Mouse (Mus musculus): ENCODE measurements around the gene H2-DMb2.
A peak's percentile ranks its signal among the peaks of the same experiment; 100 is the strongest.

H2-DMb2 gene

DNA sequence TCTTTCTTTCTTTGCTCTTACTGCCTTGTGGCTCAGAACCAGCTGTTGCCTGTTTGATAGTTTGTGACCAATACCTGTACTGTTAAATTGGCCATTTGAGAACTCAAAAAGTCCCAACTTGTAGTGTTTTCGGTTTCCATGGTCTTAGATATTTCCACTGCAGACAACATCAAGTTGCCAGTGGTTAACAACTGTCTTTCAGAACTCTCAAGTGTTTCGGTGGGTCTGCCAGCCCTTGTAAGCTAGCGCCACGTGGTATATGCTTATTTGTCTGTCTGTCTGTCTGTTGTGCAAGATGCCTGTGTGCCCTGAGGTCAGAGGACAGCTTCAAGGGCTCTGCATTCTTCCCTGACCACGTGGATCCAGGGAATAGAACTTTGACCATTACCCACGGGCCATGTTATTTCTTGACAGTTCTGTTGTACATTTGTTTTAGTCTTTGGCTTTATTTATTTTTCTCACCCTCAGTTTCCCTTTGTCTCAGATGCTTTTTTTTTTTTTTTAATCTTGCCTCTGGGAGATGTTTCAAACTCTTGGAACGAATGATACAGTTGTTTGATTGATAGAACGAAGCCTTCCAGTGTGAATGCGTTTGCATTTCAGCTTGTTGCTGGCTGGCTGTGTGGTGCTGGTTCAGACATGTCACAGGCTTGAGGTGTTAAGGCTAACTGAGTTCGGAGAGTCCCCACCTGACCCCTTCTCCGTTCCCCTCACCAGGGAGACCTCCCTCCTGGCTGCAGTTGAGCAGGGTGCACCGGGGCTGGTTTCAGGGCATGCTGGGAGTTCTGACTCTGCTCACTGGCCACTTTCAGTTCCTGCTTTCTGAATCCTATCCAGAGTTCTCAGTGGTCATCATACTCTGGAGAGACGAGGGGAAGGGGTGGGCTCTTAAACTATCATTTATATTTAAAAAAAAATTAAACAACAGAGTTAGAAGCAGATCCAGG, 37.1 kb downstream of the H2-DMb2 start:
- no peak for DNase-seq (ENCODE audit: low spot score in 2 of 2)

DNA sequence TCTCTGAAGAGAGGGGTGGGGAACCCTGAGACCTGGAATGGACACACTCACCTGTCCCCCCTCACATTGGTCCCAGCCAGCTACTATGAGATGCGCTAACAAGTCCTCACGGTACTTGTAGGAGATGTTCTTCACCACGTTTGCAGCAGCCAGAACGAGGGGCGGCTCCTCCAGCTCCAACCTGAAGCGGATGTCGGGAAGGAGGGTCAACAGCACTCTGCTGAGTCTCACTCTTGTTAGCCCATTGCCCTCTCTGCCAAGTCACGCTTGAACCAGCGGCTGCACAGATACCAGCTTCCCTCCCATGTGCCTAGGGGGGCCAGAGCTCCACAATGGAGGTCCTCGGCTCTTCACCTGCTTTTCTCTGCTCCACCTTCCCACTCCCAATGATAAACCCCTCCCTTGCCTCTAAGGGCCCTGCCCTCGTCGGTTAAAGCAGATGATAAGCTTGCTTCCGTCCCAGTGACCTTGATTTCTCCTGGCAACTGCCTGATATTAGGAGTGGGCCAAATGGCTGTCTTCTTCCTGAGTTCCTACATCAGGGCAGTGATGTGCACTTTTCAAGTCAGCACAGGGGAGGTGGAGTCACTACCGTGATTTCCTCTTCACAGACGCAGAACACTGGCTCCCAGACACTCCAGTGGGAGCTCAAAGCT, 40.6 kb downstream of the H2-DMb2 start:
- no peak for DNase-seq (ENCODE audit: low spot score in 2 of 2)

DNA sequence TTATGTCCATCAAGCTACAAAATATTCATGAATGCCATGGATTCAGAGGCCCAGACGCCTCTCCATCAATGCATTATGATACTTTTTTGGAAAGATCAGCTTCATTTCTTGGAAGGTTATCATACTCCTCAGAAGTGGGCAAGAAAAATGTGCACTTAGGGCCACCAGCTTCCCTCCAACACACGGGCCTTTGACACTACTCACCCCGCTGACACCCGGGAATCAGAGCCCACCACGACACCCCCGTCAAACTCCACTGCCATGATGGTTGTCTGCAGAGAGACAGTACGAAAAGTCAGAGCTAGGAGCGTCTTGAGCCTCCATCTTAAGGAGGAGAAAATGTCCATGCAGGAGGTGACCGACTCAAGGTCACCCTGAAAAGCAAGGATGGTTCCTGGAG, 42.4 kb downstream of the H2-DMb2 start:
- no peak for DNase-seq (ENCODE audit: low spot score in 2 of 2)

DNA sequence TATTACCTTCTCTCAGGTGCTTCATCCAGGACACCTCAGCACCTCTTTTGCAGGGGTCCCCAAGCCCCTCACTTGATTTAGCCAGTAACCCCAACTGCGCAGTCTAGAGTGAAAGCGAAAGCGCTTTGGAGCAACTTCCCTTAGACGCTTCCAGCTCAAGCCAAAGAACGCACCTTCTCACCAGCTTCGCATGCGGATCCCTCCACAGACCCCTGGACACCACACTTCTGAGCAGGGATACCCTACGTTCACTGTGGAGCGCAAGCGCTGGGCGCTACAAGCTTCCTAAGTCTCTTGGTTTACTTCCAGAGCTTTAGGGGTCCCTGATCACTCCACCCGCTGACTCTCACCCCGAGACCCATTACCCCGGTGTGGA, 43.8 kb downstream of the H2-DMb2 start:
- no peak for DNase-seq (ENCODE audit: low spot score in 2 of 2)

DNA sequence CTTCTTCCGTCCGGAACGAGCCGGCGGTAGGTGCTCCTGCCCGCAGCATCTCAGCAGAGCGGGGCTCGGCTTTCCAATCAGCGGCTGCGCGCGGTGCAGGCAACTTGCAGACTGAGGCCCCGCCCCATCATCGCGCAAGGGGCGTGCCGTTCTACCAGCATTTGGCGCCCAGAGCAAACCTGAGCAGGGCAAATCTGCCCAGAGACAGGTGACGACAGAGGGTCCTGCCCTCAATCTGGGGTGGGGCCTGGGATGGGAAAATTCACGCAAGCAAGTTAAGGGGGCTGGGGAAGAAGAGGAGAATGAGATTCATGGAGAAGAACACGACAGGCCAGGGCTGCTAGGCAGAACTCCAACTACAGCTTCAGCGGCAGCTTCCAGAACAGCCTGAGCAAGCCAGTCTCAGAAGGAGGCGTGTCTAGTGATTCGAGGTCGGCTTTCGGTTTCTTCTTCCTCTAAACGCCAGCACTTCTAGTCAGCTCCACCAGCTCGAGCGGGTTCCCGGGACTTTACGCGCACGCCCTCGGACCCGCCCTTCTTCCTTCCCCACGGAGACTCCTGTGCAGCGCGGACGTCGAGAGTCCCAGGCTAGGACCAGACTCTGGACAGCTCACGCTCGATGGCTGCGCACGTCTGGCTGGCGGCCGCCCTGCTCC, 44.3 kb downstream of the H2-DMb2 start, which contains the start of the genes Tap1 and Psmb9:
TSS of gene Tap1 (plus strand) at position 293 of the 656 bp plus-strand sequence.
TSS of gene Psmb9 (minus strand) at position 504 of the 656 bp plus-strand sequence.
- DNase-seq (ENCODE audit: low spot score in 2 of 2) = peak; percentile 95 to 98

DNA sequence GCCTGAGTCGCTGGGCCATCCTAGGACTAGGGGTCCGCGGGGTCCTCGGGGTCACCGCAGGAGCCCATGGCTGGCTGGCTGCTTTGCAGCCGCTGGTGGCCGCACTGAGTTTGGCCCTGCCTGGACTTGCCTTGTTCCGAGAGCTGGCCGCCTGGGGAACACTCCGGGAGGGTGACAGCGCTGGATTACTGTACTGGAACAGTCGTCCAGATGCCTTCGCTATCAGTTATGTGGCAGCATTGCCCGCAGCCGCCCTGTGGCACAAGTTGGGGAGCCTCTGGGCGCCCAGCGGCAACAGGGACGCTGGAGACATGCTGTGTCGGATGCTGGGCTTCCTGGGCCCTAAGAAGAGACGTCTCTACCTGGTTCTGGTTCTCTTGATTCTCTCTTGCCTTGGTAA, 44.9 kb downstream of the H2-DMb2 start:
- peak in 1 of 2 experiments; percentile 41 for DNase-seq (ENCODE audit: low spot score in 2 of 2)

DNA sequence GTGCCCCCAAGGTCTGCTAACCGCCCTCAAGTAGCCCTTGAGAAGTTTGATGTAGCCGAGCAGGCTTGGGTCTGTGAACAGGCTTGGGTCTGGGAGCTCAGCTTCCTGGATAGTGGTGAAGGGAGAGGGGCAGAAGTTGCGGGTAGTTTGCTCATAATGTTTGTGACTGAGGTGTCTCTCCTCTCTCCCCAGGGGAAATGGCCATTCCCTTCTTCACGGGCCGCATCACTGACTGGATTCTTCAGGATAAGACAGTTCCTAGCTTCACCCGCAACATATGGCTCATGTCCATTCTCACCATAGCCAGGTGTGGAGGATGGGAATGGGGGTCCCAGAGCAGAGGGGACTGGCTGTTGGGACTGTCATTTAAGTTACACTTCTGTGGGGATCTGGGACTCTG, 45.9 kb downstream of the H2-DMb2 start:
- DNase-seq (ENCODE audit: low spot score in 2 of 2) = no peak

DNA sequence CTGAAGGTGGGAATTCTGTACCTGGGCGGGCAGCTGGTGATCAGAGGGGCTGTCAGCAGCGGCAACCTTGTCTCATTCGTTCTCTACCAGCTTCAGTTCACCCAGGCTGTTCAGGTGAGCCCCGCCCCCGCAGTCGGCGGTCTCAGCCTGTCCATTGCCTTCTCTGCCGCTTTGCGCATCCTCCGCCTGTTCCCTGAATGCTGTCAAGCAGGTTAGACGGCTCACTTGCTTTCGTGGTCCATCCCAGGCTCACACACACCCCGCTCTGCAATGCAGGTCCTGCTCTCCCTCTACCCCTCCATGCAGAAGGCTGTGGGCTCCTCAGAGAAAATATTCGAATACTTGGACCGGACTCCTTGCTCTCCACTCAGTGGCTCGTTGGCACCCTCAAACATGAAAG, 49.7 kb downstream of the H2-DMb2 start:
- no peak for DNase-seq (ENCODE audit: low spot score in 2 of 2)

DNA sequence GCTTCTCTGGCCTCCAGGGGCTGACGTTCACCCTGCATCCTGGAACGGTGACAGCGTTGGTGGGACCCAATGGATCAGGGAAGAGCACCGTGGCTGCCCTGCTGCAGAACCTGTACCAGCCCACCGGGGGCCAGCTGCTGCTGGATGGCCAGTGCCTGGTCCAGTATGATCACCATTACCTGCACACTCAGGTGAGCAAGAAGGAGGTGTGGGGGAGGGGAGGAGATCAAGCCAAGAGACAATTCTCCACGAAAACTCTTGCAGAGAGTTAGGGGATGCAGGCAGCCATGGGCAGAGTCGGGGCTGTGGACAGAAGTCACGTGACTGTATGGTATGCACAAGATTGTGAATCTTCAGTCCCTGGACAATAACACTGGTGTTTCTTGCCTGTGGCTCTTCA, 50.4 kb downstream of the H2-DMb2 start:
- no peak for DNase-seq (ENCODE audit: low spot score in 2 of 2)

DNA sequence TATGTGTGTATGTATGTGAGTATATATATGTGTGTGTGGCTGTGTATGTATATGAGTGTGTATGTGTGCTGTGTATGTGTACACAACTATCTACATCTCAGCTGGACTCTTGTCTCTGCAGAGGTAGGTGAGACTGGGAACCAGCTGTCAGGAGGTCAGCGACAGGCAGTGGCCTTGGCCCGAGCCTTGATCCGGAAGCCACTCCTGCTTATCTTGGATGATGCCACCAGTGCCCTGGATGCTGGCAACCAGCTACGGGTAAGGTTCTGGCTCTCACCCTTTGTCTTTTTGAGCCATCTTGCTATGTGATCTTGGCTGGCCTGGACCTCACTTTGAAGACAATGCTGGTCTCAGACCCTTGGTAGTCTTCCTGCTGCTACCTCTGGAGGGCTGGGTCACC, 51.6 kb downstream of the H2-DMb2 start:
- no peak for DNase-seq (ENCODE audit: low spot score in 2 of 2)

DNA sequence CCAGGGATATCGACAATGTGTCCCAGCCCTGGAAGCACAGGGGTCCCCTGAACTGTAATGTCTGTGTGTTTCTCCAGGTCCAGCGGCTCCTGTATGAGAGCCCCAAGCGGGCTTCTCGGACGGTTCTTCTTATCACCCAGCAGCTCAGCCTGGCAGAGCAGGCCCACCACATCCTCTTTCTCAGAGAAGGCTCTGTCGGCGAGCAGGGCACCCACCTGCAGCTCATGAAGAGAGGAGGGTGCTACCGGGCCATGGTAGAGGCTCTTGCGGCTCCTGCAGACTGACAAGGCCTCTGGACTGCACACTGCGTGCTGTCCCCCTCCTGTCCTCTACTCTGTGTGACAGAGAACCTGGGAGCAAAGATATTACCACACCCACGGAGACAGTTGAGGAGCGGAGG, 53.4 kb downstream of the H2-DMb2 start:
- no peak for DNase-seq (ENCODE audit: low spot score in 2 of 2)

DNA sequence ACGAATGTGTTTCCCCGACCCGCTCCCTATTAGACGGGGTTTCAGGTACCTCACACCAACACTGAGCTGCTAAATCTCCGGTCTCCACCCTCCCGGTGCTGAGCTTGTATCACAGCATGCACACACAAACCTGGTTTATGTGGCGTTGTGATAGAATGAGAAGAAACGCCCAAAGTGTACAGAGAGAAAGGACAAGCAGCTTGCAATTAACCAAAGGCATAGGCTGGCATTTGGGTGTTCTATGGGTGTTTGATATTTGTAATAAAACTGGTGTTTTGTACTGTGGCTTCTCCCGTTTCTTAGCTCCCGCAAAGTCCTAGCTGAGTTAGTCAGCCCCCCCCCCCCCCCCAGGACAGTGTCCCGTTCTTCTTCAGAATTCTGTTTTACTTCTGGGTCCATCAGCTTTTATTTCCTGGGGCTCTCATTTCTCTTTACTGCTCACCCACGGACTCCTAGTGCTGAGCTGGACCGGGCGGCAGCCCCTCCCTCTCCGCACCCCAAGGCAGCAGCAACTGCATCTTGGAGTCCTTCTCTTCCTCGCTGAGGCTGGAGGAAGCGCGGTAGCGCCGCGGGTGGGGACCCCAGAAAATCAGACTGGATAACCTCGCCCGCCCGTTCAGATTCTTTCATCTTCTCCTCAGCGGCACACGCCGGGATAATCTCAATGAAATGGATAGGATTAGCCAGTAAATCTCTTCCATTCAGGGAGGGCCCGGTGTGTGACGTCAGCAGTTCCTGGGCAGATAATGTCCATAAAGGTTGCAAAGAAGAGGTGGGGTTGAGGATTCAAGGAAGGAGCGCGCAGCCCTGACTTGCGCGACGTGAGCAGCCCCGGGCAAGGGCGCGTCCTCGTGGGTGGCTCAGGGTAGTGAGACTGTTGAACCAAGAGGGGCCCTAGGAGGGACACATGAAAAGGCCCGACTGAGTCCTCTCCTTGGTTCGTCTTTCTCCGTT, 54.1 kb downstream of the H2-DMb2 start, which contains the start of gene Psmb8:
TSS of gene Psmb8 (plus strand) at position 781 of the 954 bp plus-strand sequence.
- DNase-seq (ENCODE audit: low spot score in 2 of 2) = peak; percentile 90 to 91

DNA sequence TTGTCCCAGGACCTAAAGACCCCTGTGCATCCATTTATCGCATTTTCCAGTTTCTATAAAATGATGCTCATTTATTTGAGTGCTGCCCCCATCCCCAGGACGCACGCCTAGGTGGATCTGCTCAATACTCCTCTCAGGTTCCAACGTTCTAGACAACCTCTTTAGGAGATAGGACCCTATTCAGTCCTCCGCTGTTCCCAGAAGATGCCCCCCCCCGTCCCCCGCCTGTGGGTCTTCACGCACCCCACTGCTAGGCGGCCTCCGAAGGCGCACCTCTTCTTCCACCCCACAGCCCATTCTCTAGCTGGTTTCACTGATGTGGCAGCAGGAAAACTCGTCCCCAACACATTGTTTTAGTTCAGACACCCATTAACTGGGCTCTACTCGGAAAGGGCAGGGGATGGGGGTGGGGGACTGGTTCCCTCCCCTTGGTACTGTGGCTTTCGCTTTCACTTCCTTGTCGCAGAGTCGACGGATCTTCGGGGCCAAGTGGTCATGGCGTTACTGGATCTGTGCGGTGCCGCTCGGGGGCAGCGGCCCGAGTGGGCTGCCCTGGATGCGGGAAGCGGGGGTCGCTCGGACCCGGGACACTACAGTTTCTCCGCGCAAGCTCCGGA, 54.9 kb downstream of the H2-DMb2 start:
- peak; percentile 79 to 85 for DNase-seq (ENCODE audit: low spot score in 2 of 2)

DNA sequence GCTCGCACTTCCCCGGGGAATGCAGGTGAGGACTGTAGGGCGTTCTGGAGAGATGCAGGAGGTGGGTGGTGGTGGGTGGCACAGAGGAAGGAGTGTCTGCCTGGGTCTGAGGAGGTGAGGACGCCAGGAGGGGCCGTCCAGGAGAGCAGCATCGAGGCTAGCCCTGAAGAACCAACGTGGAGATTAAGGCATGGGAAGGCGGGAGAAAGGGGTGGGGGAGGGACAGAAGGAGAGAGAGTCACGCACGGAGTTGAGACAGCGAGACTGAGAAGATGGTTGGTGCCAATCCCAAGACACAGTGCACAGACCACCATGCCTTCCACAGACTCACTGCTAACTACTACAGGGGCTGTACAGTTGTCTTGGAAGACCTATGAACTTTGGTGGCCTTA, 55.4 kb downstream of the H2-DMb2 start:
- no peak for DNase-seq (ENCODE audit: low spot score in 2 of 2)

DNA sequence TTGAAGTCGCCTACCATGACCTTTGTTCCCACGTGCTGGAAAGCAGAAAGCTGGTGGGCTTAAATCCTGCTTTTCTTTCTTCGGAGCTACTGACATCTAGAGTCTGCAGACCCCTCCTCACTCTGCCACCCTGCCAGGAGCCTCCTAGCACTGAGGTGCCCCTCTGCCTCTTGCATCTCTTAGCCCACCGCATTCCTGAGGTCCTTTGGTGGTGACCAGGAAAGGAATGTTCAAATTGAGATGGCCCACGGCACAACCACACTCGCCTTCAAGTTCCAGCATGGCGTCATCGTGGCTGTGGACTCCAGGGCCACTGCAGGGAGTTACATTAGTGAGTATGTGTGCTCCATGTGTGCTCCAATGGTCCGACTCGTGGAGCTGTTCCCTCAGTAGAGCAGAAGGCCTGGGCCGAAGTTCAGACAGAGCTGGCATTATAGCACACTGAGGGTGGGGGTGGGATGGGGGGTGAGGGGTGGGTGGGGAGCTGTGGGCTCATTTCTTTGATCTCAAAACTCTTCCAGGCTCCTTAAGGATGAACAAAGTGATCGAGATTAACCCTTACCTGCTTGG, 56.0 kb downstream of the H2-DMb2 start:
- no peak for DNase-seq (ENCODE audit: low spot score in 2 of 2)

DNA sequence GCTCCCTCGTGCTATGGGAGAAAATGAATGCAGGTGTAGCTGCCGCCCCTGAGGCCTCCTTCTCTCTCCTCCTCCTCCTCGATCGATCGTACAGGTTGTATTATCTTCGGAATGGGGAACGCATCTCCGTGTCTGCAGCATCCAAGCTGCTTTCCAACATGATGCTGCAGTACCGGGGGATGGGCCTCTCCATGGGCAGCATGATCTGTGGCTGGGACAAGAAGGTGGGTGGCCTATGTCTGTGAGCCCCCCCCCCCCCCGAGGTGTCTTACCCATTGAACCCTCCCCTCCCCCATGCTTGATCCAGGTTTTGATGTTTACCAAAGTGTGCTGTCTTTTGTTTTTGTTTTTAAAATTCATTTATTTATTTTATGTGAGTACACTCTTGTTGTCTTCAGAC, 56.9 kb downstream of the H2-DMb2 start:
- DNase-seq (ENCODE audit: low spot score in 2 of 2) = no peak

DNA sequence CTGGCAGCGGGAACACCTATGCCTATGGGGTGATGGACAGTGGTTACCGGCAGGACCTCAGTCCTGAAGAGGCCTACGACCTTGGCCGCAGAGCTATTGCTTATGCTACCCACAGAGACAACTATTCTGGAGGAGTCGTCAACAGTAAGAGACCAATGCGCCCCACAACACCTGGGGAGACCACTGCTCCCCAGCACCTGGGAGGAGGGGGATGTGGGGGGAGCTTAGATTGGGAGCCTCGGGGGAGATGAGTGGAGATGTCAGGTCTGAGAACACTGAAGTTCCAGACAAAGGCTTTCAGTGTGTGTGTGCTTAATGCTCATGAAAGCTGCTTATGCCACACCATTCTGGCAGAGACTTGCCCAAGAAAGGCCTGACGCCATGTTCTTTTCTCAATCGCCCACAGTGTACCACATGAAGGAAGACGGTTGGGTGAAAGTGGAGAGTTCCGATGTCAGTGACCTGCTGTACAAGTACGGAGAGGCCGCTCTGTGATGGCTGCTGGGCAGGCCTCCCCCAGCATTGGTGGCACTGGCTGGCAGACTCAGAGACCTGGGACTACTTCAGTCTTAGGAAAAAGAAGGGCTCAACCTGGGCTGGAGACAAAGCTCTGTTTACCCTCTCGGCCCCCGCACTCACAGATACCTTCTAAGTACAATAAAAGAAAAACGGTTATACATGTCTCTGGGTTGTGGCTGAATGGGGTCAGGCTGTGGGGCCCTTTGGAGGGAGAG, 57.8 kb downstream of the H2-DMb2 start:
- DNase-seq (ENCODE audit: low spot score in 2 of 2) = no peak

All from heart, adult 9 months (tissue).